Mouse (Mus musculus): ENCODE results near the gene Krba1. TPM values are rescaled to one million over a fixed set of nuclear protein-coding genes. Genes with fewer than 3 reads are reported as not detected.

The Krba1 gene
- polyA plus RNA-seq, 1 experiment from 2014 or later = 20.4 TPM

Small RNAs within 50 kb of the gene (microRNA-seq; reads per million reads assigned to microRNA genes)
- not detected for gene Gm24325

Other genes starting within 250 kb of the Krba1 start
- gene Zfp467, start 50.2 kb downstream of the Krba1 start, polyA plus RNA-seq (2016; fragmentation: Nextera tagmentation; extraction: Ambion mirVana) = 10.1 and 13.6 TPM in 2 replicates
- 0.07 and 0.21 TPM in 2 replicates for gene Sspo, start 52.6 kb downstream of the Krba1 start, polyA plus RNA-seq (2016; fragmentation: Nextera tagmentation; extraction: Ambion mirVana)
- 59.0 and 71.9 TPM in 2 replicates for gene Atp6v0e2, start 142.0 kb downstream of the Krba1 start, polyA plus RNA-seq (2016; fragmentation: Nextera tagmentation; extraction: Ambion mirVana)
- gene Lrrc61, start 159.2 kb downstream of the Krba1 start, polyA plus RNA-seq (2016; fragmentation: Nextera tagmentation; extraction: Ambion mirVana) = 17.1 and 21.8 TPM in 2 replicates
- 0.51 and 1.3 TPM in 2 replicates for gene Rarres2, start 177.2 kb downstream of the Krba1 start, polyA plus RNA-seq (2016; fragmentation: Nextera tagmentation; extraction: Ambion mirVana)
- not detected in 2 replicates for gene Gm45021, start 194.0 kb downstream of the Krba1 start, polyA plus RNA-seq (2016; fragmentation: Nextera tagmentation; extraction: Ambion mirVana)
- gene Repin1, start 198.3 kb downstream of the Krba1 start, polyA plus RNA-seq (2016; fragmentation: Nextera tagmentation; extraction: Ambion mirVana) = 58.9 and 59.4 TPM in 2 replicates
- gene Gm44965, start 198.4 kb downstream of the Krba1 start, polyA plus RNA-seq (2016; fragmentation: Nextera tagmentation; extraction: Ambion mirVana) = 0.39 and 0.50 TPM in 2 replicates
- gene Zfp775, start 206.5 kb downstream of the Krba1 start, polyA plus RNA-seq (2016; fragmentation: Nextera tagmentation; extraction: Ambion mirVana) = 10.3 and 11.4 TPM in 2 replicates
- 0.89 TPM in 2 replicates for gene AI854703, start 231.2 kb downstream of the Krba1 start, polyA plus RNA-seq (2016; fragmentation: Nextera tagmentation; extraction: Ambion mirVana)

All from midbrain, embryonic 10.5 days (tissue).